Mouse (Mus musculus): Measurements from ENCODE around the gene Scyl2. TPM values are rescaled to one million over a fixed set of nuclear protein-coding genes. Genes with fewer than 3 reads are reported as not detected.

The Scyl2 gene
- 40.2 TPM for polyA plus RNA-seq (2021)

DNA sequence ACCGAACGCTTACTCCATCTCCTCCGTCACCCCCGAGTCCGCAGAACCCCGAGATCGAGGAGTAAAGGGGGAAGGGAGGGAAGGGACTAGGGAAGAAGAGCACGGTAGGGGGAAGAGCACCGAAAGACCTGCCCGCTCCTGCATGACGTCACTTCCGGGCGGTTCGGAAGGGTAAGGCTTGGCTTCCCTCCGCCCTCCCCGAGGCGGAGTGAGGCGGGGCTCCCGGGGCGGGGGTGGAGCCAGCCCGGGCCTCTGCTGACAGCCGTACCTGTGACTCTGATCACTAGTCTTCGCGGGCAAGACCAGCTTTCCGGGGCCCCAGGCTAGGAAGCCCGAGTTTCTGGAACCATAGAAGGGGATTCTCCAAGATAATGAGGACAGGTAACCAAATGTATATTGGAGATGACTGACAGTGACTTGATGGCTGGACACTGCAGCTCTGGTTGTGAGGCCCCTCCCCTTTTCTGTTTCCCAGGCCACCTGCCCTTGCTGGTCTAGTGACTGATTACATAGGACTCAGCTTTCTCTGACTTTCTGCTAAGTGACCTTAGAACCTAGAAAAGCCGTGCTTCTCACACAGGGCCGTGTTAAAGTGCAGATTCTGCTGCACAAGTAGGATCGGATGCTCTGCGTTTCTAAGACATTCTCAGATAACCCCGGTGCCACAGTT is at the start of gene Scyl2:
Scyl2 (minus strand) TSS at position 147 of the 670 bp plus-strand sequence.
- ChIA-PET CTCF (no interaction called here), POLR2A (interaction anchor here (0.5 to 1.3 kb wide), 2 partner anchors 20 to 27 kb away, joined by 3 read pairs; no protein-coding TSS in a partner anchor)
- DNase-seq (ENCODE audit: low read depth, low spot score) (peak; percentile 38), ATAC-seq (peak; percentile 98)
- H3K27me3 ChIP-seq = no peaks in the 10 kb centered on the region
- in situ Hi-C loops (cut with MboI; ENCODE audit: low pct_unique_long_range_greater_than_20kb) = no loop called here
- no peak for TF ChIP-seq CTCF (IDR thresholded peaks at IDR 0.05)

DNA sequence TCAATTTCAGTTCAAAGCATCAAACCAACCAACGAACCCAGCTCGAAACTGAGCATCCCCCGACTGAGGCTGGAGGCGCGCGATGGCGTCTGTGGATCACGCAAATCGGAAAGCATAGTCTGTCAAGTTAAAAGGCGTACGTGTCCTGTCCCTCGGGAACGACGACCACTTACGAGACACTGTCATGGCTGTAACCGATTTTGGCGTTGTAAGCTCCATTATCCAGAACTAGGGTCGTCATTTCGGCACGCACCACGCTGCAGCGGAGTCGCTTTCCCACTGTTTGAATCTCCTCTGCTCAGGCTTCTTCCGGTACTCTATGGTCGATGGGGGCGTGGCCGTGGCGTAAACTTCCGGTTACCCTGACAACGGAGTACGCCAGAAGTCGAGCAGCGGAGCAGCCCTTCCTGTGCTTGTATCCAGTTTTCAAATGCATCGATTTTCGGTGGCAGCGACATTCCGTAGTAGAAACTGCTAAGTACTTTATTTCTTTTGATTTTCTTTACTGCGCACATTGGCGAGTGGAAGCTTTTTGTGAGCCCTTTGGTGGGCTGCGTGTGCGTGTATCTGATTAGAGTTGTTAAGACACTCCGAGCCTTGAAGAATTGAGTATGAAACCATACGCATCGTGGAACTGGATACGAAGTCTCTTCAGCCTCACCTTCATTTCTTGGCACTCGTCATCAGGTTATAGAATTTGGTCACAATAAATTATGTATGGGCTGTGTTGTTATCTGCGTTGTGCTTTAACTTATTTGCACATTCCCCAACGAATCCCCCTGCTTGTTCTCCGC is 46.1 kb upstream of the Scyl2 start, which contains the start of gene Actr6:
Actr6 (minus strand) TSS at position 295 of the 794 bp plus-strand sequence.
- ATAC-seq = peak; percentile 98
- ChIA-PET CTCF (interaction anchor here (1.3 kb wide), 1 partner anchor 9 kb away, joined by 4 read pairs; no protein-coding TSS in a partner anchor), POLR2A (interaction anchor here (0.7 to 1.0 kb wide), 2 partner anchors 12 to 43 kb away, joined by 3 read pairs; partner anchors contain the start of gene Uhrf1bp1l)
- in situ Hi-C loops (cut with MboI; ENCODE audit: low pct_unique_long_range_greater_than_20kb) = loop anchor here (25.0 kb wide), 1 partner anchor 305 kb away; no protein-coding TSS in a partner anchor
- no peak for TF ChIP-seq CTCF (IDR thresholded peaks at IDR 0.05)
- H3K27me3 ChIP-seq = no peaks in the 10 kb centered on the region
- no peak for DNase-seq (ENCODE audit: low read depth, low spot score)

DNA sequence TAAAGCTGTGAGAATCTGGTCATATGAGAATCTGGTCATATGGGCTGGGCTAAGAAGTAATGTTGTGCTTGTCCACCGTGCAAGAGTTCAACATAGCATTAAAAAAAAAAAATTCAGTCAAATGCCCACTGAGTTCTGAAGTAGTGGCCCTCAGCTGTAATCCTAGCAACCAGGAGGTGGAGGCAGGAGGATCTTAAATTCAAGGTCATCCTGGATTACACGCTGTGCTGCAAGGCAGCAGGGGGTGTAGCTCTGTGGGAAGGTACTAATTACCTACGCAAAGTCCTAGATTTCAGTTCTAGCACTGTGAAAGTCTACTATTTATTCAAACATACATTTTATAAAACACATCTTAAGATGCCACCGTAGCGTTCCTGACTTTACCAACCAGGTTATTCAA is 45.3 kb upstream of the Scyl2 start:
- POLR2A ChIA-PET = no interaction called here

DNA sequence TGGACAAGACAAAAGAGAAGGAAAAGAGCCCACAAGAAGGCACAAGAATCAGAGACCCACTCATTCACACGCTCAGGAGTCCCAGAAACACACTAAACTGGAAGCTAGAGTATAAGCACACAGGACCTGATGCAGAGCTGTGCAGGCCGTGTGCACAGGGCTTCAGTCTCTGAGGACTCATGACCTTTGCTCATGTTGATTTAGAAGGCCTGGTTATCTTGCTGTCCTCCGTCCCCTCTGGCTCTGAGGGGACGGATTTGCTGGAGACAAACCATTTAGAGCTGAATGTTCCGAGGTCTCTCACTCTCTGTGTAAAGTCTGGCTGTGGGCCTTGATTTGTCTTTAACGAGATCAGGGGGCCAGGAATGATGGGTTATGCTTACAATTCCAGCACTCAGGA is 44.3 kb upstream of the Scyl2 start:
- DNase-seq (ENCODE audit: low read depth, low spot score) (no peak), ATAC-seq (no peak)
- no peak for TF ChIP-seq CTCF (IDR thresholded peaks at IDR 0.05)
- ChIA-PET CTCF (interaction anchor here (0.6 to 2.0 kb wide), 2 partner anchors 10 to 19 kb away, joined by 3 to 5 read pairs; no protein-coding TSS in a partner anchor), POLR2A (no interaction called here)
- in situ Hi-C loops (cut with MboI; ENCODE audit: low pct_unique_long_range_greater_than_20kb) = loop anchor here (25.0 kb wide), 1 partner anchor 307 kb away; no protein-coding TSS in a partner anchor
- no peaks in the 10 kb centered on the region for H3K27me3 ChIP-seq

More for the DNA sequence above, 45.3 kb upstream of the Scyl2 start:
- no peaks in the 10 kb centered on the region for H3K27me3 ChIP-seq
- DNase-seq (ENCODE audit: low read depth, low spot score) (no peak), ATAC-seq (no peak)
- CTCF ChIA-PET = interaction anchor here (1.3 kb wide), 1 partner anchor 9 kb away, joined by 4 read pairs; no protein-coding TSS in a partner anchor
- in situ Hi-C loops (cut with MboI; ENCODE audit: low pct_unique_long_range_greater_than_20kb) = loop anchor here (25.0 kb wide), 1 partner anchor 306 kb away; no protein-coding TSS in a partner anchor
- peak; percentile 6 for TF ChIP-seq CTCF (IDR thresholded peaks at IDR 0.05)

DNA sequence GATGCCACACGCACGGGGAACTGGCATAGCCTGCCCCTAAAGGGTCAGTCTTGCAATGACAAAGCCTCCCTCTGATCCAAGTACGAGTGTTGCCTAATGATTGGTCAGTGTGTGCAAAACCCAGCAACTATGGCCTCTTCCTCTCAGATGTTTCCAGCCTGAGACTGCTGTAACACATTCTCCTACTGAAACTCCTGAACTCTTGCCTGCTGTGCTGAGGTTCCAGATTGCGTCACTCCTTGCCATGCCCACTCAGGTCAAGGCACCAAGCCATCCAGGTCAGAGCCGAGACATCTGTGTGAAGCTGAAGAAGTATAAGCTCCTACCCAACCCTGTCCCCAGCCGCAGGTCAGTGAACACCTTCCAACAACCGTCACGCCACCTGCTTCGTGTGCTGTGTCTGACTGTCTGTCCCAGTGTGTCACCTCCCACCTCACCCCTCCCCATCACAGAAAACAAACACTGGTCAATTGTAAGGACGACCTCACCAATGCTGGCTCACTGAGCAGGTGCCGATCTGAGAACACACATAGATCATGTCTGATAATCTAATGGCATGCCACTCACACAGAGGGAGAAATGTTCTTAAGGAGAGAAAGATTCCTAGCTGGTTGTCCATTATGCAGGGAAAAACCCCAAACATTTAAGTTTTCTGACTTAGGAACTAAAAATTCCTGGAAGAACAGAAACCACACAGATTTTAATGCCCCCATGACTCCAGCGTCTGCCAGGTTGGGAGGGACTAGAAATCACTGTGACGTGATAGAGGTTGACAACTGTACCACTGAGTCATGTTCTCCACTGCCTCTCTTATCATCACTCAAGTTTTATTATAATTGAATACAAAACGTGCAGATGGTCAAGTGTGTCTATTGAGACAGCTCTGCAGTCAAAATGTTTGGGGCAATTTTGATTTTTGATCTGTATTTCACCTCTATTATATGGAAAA is 36.4 kb upstream of the Scyl2 start:
- ChIA-PET POLR2A (no interaction called here), CTCF (no interaction called here)
- ATAC-seq = no peak
- in situ Hi-C loops (cut with MboI; ENCODE audit: low pct_unique_long_range_greater_than_20kb) = no loop called here
- DNase-seq (ENCODE audit: low read depth, low spot score) = no peak
- no peaks in the 10 kb centered on the region for H3K27me3 ChIP-seq
- no peak for TF ChIP-seq CTCF (IDR thresholded peaks at IDR 0.05)

DNA sequence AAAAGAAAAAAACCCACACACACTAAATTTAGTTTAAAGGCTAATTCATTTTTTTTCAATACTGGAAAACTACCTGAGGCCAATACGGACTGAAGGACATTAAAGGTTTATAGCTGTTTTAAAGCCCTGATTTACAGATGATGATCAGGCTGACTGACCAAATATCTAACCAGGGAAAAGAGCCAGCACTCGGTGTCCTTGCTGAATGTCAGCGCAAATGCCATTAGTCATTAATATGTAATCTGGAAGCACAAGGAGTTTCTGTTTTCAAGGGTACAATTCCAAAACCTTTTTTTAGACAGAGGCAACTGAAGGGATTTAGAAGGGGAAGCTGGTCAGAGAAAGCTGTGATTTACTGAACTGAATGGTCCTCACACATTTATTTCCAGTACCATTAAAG is 34.7 kb upstream of the Scyl2 start:
- in situ Hi-C loops (cut with MboI; ENCODE audit: low pct_unique_long_range_greater_than_20kb) = no loop called here
- ATAC-seq = no peak

DNA sequence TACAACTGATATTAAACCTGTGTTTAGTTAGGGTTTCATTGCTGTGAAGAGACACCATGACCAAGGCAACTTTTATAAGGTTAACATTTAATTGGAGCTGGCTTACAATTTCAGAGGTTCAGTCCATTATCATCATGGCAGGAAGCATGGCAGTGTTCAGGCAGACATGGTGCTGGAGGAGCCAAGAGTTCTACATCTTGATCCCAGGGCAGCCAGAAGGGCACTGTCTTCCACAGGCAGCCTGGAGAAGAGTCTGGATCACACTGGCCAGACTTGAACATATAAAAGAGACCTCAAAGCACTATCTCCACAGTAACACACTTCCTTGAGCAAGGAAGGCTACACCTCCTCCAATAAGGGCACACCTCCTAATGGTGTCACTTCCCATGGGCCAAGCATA is 34.2 kb upstream of the Scyl2 start:
- ChIA-PET CTCF (no interaction called here), POLR2A (no interaction called here)
- in situ Hi-C loops (cut with MboI; ENCODE audit: low pct_unique_long_range_greater_than_20kb) = no loop called here
- H3K27me3 ChIP-seq = no peaks in the 10 kb centered on the region
- TF ChIP-seq CTCF (IDR thresholded peaks at IDR 0.05) = no peak
- DNase-seq (ENCODE audit: low read depth, low spot score) = no peak
- ATAC-seq = no peak

More for the DNA sequence above, 34.7 kb upstream of the Scyl2 start:
- no peak for TF ChIP-seq CTCF (IDR thresholded peaks at IDR 0.05)
- no peak for DNase-seq (ENCODE audit: low read depth, low spot score)
- ChIA-PET CTCF (no interaction called here), POLR2A (interaction anchor here (0.7 kb wide), 1 partner anchor 13 kb away, joined by 4 read pairs; no protein-coding TSS in a partner anchor)
- no peaks in the 10 kb centered on the region for H3K27me3 ChIP-seq

DNA sequence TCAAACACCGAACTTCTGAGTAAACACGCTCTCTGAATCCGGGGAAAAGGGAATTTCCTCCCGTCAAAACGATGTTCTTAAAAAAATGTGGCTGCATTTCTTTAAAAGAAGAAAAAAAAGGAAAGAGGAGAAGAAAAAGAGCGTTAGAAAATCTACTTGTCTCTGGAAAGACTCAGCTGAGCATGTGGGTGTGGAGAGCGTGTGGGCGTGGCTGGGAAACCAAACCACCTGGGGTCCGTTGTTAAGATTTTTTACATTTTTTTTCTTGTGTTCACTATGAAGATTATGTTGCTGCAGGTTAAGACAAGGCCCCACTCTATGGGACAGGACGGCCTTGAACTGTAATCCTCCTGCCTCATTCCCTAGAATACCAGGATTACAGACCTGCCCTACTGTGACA is 28.8 kb upstream of the Scyl2 start:
- ATAC-seq (no peak), DNase-seq (ENCODE audit: low read depth, low spot score) (no peak)
- in situ Hi-C loops (cut with MboI; ENCODE audit: low pct_unique_long_range_greater_than_20kb) = no loop called here
- POLR2A ChIA-PET = interaction anchor here (0.6 kb wide), 1 partner anchor 24 kb away, joined by 3 read pairs; no protein-coding TSS in a partner anchor
- no peak for TF ChIP-seq CTCF (IDR thresholded peaks at IDR 0.05)
- H3K27me3 ChIP-seq = no peaks in the 10 kb centered on the region
- CTCF ChIA-PET = interaction anchor here (0.8 to 1.0 kb wide), 2 partner anchors 11 to 27 kb away, joined by 3 to 4 read pairs; no protein-coding TSS in a partner anchor

DNA sequence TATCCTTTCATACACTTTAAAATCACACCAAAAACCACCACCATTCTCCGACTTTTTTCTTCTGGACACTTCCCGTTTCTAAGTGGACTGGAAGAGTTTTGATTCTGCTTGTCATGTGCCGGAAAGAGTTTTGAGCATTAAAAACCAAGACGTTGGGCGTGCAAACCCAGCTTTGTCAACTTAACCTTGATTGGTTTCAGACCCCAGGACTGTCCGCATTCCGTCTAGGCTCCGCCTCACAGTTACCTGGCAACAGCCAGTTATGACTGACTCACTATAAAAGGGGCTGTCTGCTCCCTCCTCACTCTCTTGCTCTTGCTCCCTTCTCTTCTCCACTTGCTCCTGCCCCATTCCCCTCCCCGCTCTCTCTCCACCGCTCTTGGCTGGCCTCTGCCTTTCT is 22.6 kb upstream of the Scyl2 start:
- in situ Hi-C loops (cut with MboI; ENCODE audit: low pct_unique_long_range_greater_than_20kb) = no loop called here
- no peak for TF ChIP-seq CTCF (IDR thresholded peaks at IDR 0.05)
- no peak for DNase-seq (ENCODE audit: low read depth, low spot score)
- ATAC-seq = no peak
- no peaks in the 10 kb centered on the region for H3K27me3 ChIP-seq
- ChIA-PET CTCF (no interaction called here), POLR2A (no interaction called here)

DNA sequence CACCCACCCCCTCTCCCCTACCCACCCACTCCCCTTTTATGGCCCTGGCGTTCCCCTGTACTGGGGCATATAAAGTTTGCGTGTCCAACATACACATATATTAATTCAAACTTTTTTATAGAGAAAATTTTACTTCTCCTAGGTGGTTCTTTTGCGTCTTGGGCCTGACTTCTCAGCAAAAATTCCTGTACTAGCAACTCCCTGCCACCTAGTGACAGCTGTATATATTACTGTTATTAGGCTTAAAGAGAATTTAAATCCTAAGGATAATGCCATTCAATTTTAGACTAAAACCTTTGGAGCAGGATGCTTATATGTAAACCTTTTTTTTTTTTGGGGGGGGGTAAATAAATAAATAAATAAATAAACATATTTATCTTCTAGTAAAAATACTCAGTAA is 21.3 kb upstream of the Scyl2 start:
- no peak for DNase-seq (ENCODE audit: low read depth, low spot score)
- no peak for ATAC-seq
- ChIA-PET CTCF (no interaction called here), POLR2A (interaction anchor here (0.6 to 0.7 kb wide), 2 partner anchors 13 to 239 kb away, joined by 3 to 4 read pairs; no protein-coding TSS in a partner anchor)
- peak; percentile 25 for TF ChIP-seq CTCF (IDR thresholded peaks at IDR 0.05)
- in situ Hi-C loops (cut with MboI; ENCODE audit: low pct_unique_long_range_greater_than_20kb) = no loop called here
- H3K27me3 ChIP-seq = no peaks in the 10 kb centered on the region

Measured in Patski (cell line).